Mouse (Mus musculus) lung, adult 2 months (tissue): ENCODE results near the gene Prpf6.

Experiments used
- CTCF ChIP-seq: fragments of 200-500 bp; IDR thresholded peaks from 2 replicates; pipeline ENCODE4 v1.5.1; 2011; ENCODE audit warnings: mild to moderate bottlenecking, low read length, control low read depth; ENCODE audit not compliant: insufficient read depth
- POLR2A ChIP-seq: fragments of 200-500 bp; IDR thresholded peaks from 2 replicates; pipeline ENCODE4 v1.6.1; 2011; ENCODE audit warnings: low read depth, mild to moderate bottlenecking, control low read depth, low read length, borderline replicate concordance; ENCODE audit errors: extremely low read depth

DNA sequence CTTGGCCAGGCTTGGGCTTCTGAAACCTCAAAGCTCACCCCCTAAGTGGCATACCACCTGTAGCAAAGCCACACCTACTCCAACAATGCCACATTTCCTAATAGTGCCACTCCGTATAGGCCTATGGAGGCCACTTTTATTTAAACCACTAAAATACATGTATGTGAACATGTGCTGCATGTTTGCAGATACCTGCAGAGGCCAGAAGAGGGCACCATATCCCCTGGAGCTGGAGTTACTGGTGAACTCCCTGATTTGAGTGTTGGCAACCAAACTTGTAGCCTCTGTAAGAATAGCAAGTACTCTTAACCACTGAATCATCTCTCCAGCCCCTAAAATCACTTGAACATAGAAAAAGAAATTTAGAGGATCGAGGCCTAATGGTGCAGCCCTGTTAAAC lies 52.7 kb downstream of the Prpf6 start:
- TF ChIP-seq CTCF (peak; percentile 59), POLR2A (no peak)
